ENCODE assay signal across 15 mouse cellular contexts in the genomic region with DNA sequence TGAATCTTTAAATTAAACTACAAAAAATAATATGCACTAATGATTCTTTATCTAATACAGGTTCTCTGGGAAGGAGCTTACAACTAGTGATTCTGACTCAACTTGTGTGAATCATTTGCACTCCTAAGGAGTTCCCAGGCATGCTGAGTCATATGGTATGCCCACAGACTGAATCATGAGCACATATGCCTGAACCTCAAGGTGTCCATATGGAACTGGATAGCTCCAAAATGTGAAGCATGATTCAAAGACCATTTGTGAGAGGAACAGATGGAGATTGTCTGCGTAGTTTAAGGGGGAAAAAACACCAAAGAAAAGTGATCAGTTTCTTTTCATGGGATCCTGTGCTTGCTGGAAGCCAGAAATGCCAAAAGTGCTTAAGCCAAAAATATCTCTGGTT.
DNase-seq lines count a peak whose midpoint lies in the region; TF ChIP-seq lines count a peak whose summit lies in the region.
"Had no signal": no experiment of that assay in that cellular context is flagged by ENCODE, and none has a peak within 500 bp of the region (broad histone marks: within the 10 kb centered on the region; RNA-seq: fewer than 3 reads in every experiment).

No protein-coding gene starts in this region.

- peak overlapping the region; percentile 80 for H3K27ac ChIP-seq in layer of hippocampus, adult 2 months
- no peak overlapping the region for H3K27ac ChIP-seq in heart, adult 2 months
- H3K27ac ChIP-seq: hindbrain, postnatal 0 days; liver, embryonic 13.5 days; neural tube, embryonic 13.5 days had no signal

- no peaks in the 10 kb centered on the region for H3K36me3 ChIP-seq in heart, adult 2 months (ENCODE audit: control insufficient read depth, insufficient read depth, low read length)
- H3K36me3 ChIP-seq: heart, embryonic 12.5 days; liver, embryonic 13.5 days; neural tube, embryonic 13.5 days had no signal

- intact Hi-C loops in heart, adult 2 months (cut with DNase I), result no loop called here

- no peak overlapping the region for H3K9ac ChIP-seq in heart, adult 2 months (ENCODE audit: low read depth, low read length)
- H3K9ac ChIP-seq: heart, embryonic 12.5 days; liver, embryonic 13.5 days; neural tube, embryonic 13.5 days had no signal

- H3K27me3 ChIP-seq in heart, adult 2 months (ENCODE audit: control insufficient read depth, insufficient read depth, low read length), result no peaks in the 10 kb centered on the region
- H3K27me3 ChIP-seq: CH12.LX; heart, embryonic 12.5 days; liver, embryonic 13.5 days; megakaryocyte, embryonic 14.5 days; neural tube, embryonic 13.5 days had no signal

- WGBS in heart, adult 2 months, result 76% methylated on average over 1 of the region's 1 CpGs

- no peaks in the 10 kb centered on the region for H3K4me1 ChIP-seq in heart, adult 2 months (ENCODE audit: control insufficient read depth, insufficient read depth, low read length)
- H3K4me1 ChIP-seq: heart, embryonic 12.5 days; liver, embryonic 13.5 days; megakaryocyte, embryonic 14.5 days; neural tube, embryonic 13.5 days had no signal

- no peak for TF ChIP-seq EP300 in heart, adult 2 months (IDR thresholded peaks at IDR 0.05; ENCODE audit: insufficient read depth, low read depth, low read length)

- H3K4me3 ChIP-seq in layer of hippocampus, adult 2 months, result no peak overlapping the region
- no peak overlapping the region for H3K4me3 ChIP-seq in heart, adult 2 months
- H3K4me3 ChIP-seq: heart, embryonic 12.5 days; liver, embryonic 13.5 days; megakaryocyte, embryonic 14.5 days; neural tube, embryonic 13.5 days had no signal

- no peak for TF ChIP-seq CTCF in layer of hippocampus, adult 2 months (conservative IDR thresholded peaks at IDR 0.05)
- no peak for TF ChIP-seq CTCF in heart, adult 2 months (IDR thresholded peaks at IDR 0.05)

- no peak for TF ChIP-seq POLR2A in heart, adult 2 months (IDR thresholded peaks at IDR 0.05; ENCODE audit: insufficient read depth, low read depth, low read length)

- H3K79me2 ChIP-seq in heart, adult 2 months (replicated peaks; ENCODE audit: control insufficient read depth, insufficient read depth, low read length), result no peaks in the 10 kb centered on the region

- DNase-seq in layer of hippocampus, adult 11-12 months (ENCODE audit: low spot score), result peak; percentile 66
- DNase-seq in layer of hippocampus, postnatal 10 days (ENCODE audit: low spot score in 2 of 2), result no peak
- DNase-seq in cerebellum, adult 9-10 months, result peak; percentile 31
- DNase-seq in layer of hippocampus, adult 2 months (ENCODE audit: low spot score in 2 of 2), result peak; percentile 68 to 88
- DNase-seq in right cerebral cortex, postnatal 36 days (ENCODE audit: low spot score in 2 of 2), result peak; percentile 62 to 75
- no peak for DNase-seq in thymus, adult 18-20 months
- DNase-seq in heart, adult 2 months, result no peak
- no peak for DNase-seq in urinary bladder, adult 2 months (ENCODE audit: low spot score)
- DNase-seq: kidney, postnatal 25 days; liver, embryonic 13.5 days had no signal

Comparison
In these comparisons a context has a peak if more than half of its experiments do, and no peak if none do; other contexts are left out.
1. DNase-seq: peak in layer of hippocampus, adult 11-12 months (single experiment), cerebellum, adult 9-10 months (single experiment), layer of hippocampus, adult 2 months (2 of 2) and right cerebral cortex, postnatal 36 days (2 of 2); none in layer of hippocampus, postnatal 10 days (0 of 2), thymus, adult 18-20 months (0 of 2), heart, adult 2 months (0 of 2) and urinary bladder, adult 2 months (single experiment).